Mouse (Mus musculus) lung, adult 18-20 months (tissue): ENCODE data around the gene Unk.
"Not testable (repeated sequence)": the region's sequence is repeated elsewhere in the genome, so short reads cannot be mapped to it uniquely, and the experiment has no call there.

Experiments
- DNase-seq, 2 experiments: peaks; one replicate each; pipeline ENCODE4 v3.0.0; 2022; ENCODE audit warnings: mixed read lengths in 2 of 2

Gene Unk

GRCm38 (mm10) chr11:116010948-116011347 is 19.2 kb upstream of the Unk start:
- DNase-seq = no peak

GRCm38 (mm10) chr11:116011529-116012261 is 18.4 kb upstream of the Unk start:
- DNase-seq = no peak

DNA sequence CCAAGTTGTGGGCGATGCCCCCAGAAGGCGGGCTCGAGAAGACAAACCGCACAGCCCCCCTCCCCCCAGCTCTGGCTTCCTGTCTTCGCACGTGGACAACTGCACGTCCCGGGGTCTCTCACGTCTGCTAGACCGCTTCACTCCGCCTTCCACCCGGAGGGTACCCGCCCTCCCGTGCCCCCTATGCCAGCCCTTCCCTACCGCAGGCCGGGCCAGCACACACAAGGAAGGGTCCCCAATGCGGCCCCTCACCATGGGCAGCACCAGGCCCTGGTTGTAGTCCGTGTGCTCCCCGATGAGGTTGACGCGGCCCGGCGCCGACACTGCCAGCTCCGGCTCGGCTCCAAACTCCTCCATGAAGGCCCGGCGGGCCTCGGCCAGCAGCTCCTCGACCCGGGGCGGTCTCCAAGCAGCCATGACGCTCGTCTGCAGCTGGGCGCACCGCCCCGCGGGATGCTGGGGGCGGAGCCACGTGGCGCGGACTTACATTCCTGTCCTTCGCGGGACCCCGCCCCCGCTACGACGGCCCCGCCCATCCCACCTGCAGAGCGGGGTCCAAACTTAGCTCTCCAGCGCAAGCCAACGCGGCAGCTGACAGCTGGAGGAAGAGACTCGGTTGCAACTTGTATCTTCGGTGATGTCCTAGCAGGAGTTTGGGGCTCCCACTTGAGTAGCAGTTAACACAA is 17.7 kb upstream of the Unk start, which contains the start of gene Galk1:
TSS of gene Galk1 (minus strand) at position 458 of the 686 bp plus-strand sequence.
- peak; percentile 91 to 95 for DNase-seq

DNA sequence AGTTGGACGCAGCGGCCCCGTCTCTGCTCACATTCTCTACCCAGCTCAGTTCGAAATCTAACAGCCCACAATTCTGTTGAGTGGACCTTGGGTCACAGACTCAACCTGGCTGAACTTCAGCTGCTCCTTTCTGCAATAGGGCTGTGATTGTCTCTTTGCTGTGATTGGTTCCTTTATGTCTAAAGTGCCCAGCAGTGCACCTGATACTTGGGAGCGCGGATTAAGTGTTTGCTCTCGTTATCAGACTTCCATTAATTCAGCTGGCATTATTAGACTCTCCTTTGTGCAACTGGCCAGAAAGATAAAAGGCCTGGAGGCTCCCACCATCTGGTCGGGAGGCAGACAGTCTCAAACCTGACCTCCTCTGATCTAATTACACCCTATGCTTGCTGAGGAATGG is 15.3 kb upstream of the Unk start:
- peak; percentile 54 to 71 for DNase-seq

GRCm38 (mm10) chr11:116018106-116018505 is 12.0 kb upstream of the Unk start:
- peak; percentile 61 to 68 for DNase-seq

GRCm38 (mm10) chr11:116018867-116019266 is 11.3 kb upstream of the Unk start:
- DNase-seq = not testable (repeated sequence)

DNA sequence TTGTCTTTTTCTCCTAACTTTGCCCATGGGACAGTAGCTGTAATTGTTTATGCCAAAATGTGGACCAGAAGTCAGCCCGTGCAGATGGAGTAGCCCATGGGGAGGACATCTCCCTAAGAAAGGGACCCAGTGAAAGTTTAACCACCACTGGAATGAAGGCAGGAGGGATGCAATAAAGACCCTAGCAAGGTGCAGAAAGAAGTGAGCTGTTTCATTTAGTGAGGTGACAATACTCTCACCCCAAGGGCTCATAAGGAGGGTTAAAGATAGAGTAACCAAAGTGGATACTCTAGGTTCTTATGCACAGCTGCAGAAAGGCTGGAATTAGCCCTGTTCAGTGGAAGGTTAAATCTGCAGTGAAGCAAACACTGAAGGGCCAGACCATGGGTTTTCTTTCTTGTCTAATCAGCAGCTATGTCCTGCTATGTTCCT is 10.7 kb upstream of the Unk start:
- DNase-seq = no peak

DNA sequence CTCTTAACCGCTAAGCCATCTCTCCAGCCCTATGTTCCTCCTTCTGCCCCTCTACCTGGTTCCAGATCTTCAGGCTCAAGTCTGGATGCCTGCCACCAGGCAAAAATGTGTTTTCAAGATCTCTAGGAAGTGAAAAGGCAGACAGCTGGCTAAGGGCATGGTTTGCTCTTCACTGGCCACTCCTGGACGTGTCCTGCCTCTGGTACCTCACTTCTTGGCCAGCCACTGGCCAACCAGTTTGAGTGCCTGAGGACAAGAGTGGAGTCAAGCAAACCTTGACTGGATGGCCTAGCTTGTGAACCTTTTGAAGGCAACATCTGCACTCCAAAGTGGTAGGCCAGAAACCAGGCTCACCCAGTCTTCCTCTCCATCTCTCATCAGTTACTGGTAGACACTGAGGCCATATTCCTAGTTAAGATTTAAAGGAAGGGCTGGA is 10.1 kb upstream of the Unk start:
- DNase-seq = no peak

GRCm38 (mm10) chr11:116020519-116020922 is 9.6 kb upstream of the Unk start:
- DNase-seq = no peak

GRCm38 (mm10) chr11:116021328-116022220 is 8.5 kb upstream of the Unk start:
- no peak for DNase-seq

GRCm38 (mm10) chr11:116022256-116022780 is 7.8 kb upstream of the Unk start:
- DNase-seq = no peak

- DNase-seq = not testable (repeated sequence)
Observed at GRCm38 (mm10) chr11:116023074-116023770, 6.9 kb upstream of the Unk start.

DNA sequence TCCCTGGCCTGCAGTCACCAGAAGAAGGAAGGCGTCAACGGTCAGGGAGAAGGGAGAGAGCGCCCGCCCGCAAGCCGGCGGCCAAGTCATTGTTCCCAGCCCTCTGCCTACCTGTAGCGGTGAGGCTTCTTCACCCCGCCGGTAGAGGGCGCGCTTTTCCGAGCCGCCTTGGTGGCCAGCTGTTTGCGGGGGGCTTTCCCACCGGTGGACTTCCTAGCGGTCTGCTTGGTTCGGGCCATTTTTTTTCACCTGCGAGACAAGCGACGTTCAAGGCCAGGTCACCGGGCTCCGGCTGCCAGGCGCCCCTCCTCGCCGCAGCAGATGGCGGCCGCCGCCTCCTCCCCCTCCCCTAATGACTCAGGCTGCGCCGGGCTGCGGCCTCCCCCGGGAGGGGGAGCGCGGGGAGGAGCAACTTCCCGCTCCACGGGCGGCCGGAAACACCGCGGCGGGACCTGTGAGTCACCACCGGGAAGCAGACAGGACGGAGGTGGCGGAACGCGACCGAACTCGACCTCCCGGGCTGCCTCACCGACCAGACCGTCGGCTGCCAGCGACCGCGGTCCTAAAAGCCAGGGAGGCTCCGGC is 6.3 kb upstream of the Unk start:
- DNase-seq = peak; percentile 85 to 88

GRCm38 (mm10) chr11:116024356-116024808 is 5.7 kb upstream of the Unk start:
- DNase-seq = peak; percentile 97 to 98

DNA sequence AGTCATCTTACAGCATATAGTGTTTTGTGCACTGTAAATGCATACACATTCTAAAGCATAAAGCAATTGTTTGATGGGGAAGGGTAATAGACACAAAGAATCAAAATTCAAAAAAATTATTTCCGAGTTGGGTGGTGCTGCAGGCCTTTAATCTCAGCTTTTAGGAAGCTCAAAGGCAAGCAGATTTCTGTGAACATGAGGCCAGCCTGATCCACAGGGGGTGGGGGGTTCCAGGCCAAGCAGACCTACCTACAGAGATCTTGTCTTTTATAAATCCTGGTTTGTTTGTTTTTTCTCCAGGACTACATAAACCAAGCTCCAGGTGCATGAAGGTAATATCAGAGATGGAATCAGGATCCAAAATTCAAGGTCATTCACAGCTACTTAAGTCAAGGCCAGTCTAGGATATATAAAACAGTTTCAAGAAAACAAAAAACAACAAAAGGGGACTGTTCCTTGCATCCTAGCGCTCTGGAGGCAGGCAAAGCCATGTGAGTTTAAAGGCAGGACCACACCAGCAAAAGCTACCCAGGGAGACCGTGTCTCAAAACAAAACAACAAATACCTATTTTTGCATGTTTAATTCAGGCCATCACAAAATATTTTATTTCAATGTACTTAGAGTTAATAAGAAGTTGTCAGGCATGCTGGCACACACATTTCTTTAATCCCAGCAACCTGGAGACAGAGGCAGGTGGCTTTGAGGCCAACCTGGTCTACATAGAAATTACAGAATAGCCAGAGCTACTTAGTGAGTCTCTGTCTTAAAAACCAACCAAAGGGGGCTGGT is 4.9 kb upstream of the Unk start:
- no peak for DNase-seq

- DNase-seq = no peak
Observed at GRCm38 (mm10) chr11:116027756-116028155, 2.4 kb upstream of the Unk start, which contains the start of gene H3f3b. H3f3b (minus strand) TSS chr11:116027962.

DNA sequence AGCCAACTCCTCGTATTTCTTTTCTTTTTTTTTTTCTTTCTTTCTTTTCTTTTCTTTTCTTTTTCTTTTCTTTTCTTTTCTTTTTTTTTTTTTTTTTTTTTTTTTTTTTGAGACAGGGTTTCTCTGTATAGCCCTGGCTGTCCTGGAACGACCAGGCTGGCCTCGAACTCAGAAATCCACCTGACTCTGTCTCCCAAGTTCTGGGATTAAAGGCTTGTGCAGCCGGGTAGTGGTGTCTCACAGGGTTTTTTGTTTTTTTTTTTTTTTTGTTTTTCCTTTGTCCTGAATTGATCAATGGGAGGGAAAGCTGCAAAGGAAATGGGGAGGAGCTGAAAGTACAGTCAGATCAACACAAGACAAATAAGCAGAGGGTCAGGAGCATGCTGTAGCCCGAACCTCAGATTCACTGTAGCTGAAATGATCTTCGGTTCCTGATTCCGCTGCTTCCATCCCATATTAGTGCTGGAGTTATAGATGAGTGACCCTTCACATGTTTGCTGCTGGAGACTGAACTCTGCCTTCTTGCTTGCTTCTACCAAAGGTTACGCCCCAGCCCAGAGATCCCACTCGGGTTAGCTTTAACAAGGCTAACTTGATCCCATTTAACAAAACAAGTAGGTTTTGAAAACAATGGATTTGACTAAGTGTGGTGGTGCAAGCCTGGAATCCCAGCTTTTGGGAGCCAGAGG is 1.8 kb upstream of the Unk start:
- DNase-seq = no peak

DNA sequence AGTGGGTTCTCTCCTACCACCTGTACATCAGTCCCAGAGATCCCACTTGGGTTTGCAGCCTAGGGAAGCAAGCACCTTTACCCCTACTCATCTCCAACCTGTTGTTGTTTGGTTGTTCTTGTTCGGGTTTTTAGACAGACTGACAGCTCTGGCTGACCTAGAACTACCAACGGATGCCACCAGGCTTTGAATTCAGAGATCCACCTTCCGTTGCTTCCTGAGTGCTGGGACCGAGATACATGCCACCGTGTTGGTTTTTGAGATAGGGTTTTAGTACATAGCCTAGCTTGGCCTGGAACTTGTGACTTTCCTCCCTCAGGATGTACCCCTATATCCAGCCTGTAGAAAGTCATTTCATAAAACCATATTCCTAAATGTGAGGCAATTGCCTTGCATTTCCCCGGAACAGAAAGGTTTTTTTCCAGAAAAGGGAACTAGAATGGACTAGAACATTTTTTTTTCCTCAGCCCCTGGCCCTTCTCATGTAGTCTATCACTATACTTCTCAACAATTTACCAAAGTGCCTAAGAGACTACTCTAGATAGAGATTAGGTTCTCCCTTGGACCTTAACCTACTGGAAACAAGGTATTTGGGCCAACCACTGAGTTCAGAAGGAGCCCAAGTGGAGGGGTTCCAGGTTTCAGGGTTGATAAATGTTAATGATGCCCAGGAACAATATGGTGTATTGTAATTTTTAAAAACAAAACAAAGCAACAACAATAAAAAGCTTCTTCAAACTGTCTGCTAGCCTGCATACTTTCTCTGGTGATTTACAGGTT is 846 bp upstream of the Unk start:
- DNase-seq = no peak
